Mouse (Mus musculus) G1E (cell line): ENCODE results near the gene Pnpla1. TPM values are rescaled to one million over a fixed set of nuclear protein-coding genes. Genes with fewer than 3 reads are reported as not detected.

Experiments
- ATAC-seq: 2 replicates; pipeline ENCODE4 v1.8.0; 2016; ENCODE audit warnings: mild to moderate bottlenecking; ENCODE audit not compliant: insufficient number of reproducible peaks, poor library complexity, low FRiP score, severe bottlenecking; ENCODE audit errors: extremely low read depth
- DNase-seq: peaks from one replicate; pipeline ENCODE4 v3.0.0; 2012; ENCODE audit warnings: low spot score
- H3K27me3 ChIP-seq: 2 replicates; pipeline ENCODE4 v1.6.1; 2012; ENCODE audit warnings: mild to moderate bottlenecking, low read length, inconsistent platforms; ENCODE audit not compliant: insufficient read depth
- H3K36me3 ChIP-seq: replicated peaks from 2 replicates; pipeline ENCODE3; 2012; ENCODE audit warnings: mild to moderate bottlenecking, inconsistent platforms
- H3K4me1 ChIP-seq: 2 replicates; pipeline ENCODE4 v1.6.1; 2012; ENCODE audit warnings: low read depth, low read length, inconsistent platforms, mixed read lengths; ENCODE audit not compliant: insufficient read depth
- H3K4me3 ChIP-seq: 2 replicates; pipeline ENCODE4 v1.5.1; 2012; ENCODE audit warnings: low read depth, mild to moderate bottlenecking, inconsistent platforms, low read length, moderate library complexity, mixed read lengths
- H3K9me3 ChIP-seq: replicated peaks from 2 replicates; pipeline ENCODE4 v1.6.1; 2012; ENCODE audit warnings: inconsistent platforms
- CTCF ChIP-seq: IDR thresholded peaks from 2 replicates; pipeline ENCODE4 v1.5.1; 2012; ENCODE audit warnings: low read depth, low read length, inconsistent platforms, mixed read lengths
- GATA1 ChIP-seq: IDR thresholded peaks from 2 replicates; pipeline ENCODE4 v1.6.1; 2012; ENCODE audit warnings: borderline replicate concordance, low read length, inconsistent platforms, mixed read lengths
- GATA2 ChIP-seq: IDR thresholded peaks from 2 replicates; pipeline ENCODE4 v1.6.1; 2012; ENCODE audit warnings: low read depth, low read length, inconsistent platforms, borderline replicate concordance
- POLR2AphosphoS5 ChIP-seq: IDR thresholded peaks from 2 replicates; pipeline ENCODE4 v1.6.1; 2012; ENCODE audit warnings: low read depth, low read length, inconsistent platforms; ENCODE audit not compliant: insufficient replicate concordance
- TAL1 ChIP-seq: conservative IDR thresholded peaks from 2 replicates; pipeline ENCODE4 v1.6.1; 2012; ENCODE audit warnings: low read depth, low read length, inconsistent platforms, mixed read lengths
- polyA plus RNA-seq: library from polyadenylated mRNA; stranded (reverse); fragments of >175 nt; gene quantifications from 2 replicates; pipeline ENCODE4 v1.2.3, GENCODE M21; 2012
- total RNA-seq, 2 experiments: library from RNA; stranded (forward) in 1 of 2; stranded (reverse) in 1 of 2; fragments of 200-1000 nt in 1 of 2; fragments of >200 nt in 1 of 2; fragmentation: Nextera tagmentation in 1 of 2; gene quantifications; 2 replicates each; pipeline ENCODE4 v1.2.3; 2014 to 2017

Pnpla1 gene
- total and polyA plus RNA-seq, 3 experiments, result not detected

DNA sequence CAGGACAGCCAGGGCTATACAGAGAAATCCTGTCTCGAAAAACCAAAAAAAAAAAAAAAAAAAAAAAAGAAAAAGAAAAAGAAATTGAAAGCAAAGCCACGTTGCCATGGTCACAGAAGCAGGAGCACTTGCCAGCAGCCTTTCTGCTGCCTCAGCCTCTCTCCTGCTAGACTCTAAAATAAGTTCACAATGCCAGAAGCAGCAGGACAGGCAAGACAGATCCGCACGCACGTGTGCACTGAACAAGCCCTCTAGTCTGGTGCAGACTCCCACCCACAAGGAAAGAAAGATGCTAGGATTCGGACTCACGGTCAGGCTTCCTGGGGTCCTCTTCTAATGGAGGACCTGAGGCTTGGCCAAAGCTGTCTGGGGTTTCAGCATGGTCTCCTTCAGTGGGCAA lies 49.7 kb downstream of the Pnpla1 start:
- TF ChIP-seq CTCF (no peak), GATA1 (no peak), GATA2 (no peak), TAL1 (no peak), POLR2AphosphoS5 (no peak)
- ATAC-seq (no peak), DNase-seq (no peak)
- Histone ChIP-seq H3K27me3 (peaks cover 51% of the 10 kb centered on the region), H3K4me3 (no peak overlapping the region), H3K4me1 (peaks cover 10% of the 10 kb centered on the region; the same call in 1 of the 2 replicates), H3K9me3 (no peaks in the 10 kb centered on the region), H3K36me3 (no peaks in the 10 kb centered on the region)

DNA sequence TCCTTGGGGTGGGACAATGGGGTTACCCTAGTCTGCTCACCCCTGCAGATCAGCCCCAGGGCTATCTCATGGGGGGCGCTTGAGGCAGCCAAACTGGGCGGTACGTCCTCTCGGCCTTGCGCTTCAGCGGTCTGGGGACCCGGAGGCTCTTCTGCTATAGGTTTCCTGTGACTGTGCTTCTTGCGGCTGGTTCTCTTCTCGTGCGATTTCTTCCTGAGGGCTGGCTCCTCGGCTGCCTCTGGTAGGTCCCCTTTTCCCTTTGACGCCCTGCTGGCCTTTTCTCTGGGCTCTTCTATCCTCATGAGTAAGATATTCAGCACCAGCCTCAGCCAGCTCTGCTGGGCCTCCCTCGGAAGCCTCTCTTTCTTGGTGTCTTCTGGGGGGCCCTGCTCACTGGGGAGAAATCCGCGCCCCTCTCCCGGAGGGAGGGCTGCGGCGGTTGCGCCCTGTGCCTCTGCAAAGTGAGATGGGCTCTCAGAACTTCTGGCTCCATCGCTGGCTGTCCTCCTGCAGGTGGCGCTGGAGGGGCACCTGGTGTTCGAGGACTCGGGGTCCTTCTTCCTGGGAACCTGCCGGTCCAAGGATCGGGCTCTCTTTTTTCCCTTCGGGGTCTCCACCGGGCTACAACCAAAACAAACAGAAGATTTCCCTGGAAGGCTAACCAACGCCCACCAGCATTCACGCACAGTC lies 51.2 kb downstream of the Pnpla1 start:
- peaks cover 9% of the 10 kb centered on the region; the same call in 1 of the 2 replicates for H3K4me1 ChIP-seq
- H3K36me3 ChIP-seq, result no peaks in the 10 kb centered on the region
- H3K9me3 ChIP-seq, result no peaks in the 10 kb centered on the region
- DNase-seq (no peak), ATAC-seq (no peak)
- no peak overlapping the region for H3K4me3 ChIP-seq
- no peak for TF ChIP-seq GATA1
- TF ChIP-seq CTCF, result 0 out of 2 replicates have a peak, but pooled peaks have one; percentile 7
- no peak for TF ChIP-seq GATA2
- no peak for TF ChIP-seq TAL1
- H3K27me3 ChIP-seq, result peaks cover 49% of the 10 kb centered on the region

DNA sequence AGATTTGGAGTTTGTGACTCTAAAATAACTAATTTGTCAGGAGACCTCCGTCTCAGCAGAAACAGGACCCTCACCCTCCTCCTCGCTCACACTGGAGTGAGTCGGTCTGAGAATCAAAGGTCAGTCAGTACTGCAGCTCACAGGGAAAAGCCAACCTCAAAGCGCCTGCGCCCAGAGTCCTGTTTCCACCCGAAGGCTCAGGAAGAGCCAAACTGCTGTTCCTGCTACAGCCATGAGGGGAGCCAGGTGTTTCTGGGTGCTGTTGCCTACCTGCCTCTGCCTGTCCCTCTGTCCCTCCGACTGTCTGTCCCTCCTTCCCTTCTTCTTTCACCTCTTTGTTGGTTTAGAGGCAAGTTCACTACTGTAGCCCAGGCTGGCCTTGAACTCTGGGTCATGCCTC lies 51.9 kb downstream of the Pnpla1 start:
- H3K4me3 ChIP-seq, result no peak overlapping the region
- H3K27me3 ChIP-seq, result peaks cover 53% of the 10 kb centered on the region
- no peaks in the 10 kb centered on the region for H3K9me3 ChIP-seq
- peaks cover 2% of the 10 kb centered on the region; the same call in 1 of the 2 replicates for H3K4me1 ChIP-seq
- no peak for TF ChIP-seq GATA1
- no peak for TF ChIP-seq CTCF
- no peak for TF ChIP-seq TAL1
- no peak for TF ChIP-seq GATA2
- TF ChIP-seq POLR2AphosphoS5, result no peak
- no peak for ATAC-seq
- no peak for DNase-seq
- H3K36me3 ChIP-seq, result no peaks in the 10 kb centered on the region

DNA sequence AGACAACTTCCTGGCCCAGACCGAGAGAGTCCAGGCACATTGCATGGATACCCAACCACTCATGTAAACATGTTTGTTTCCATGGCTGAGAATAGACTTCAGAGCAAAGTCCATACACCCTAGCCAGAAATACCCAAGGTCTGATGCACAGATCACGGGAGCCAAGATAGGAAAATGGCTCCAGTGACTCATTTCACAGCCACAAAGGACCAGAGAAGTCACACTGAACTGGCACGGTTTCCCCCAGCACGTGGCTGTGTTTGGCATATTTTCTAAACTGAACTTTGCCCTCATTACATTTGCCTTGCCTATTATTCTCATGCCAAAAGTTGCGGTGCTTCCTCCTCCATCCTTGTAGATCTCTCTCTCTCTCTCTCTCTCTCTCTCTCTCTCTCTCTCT lies 55.0 kb downstream of the Pnpla1 start:
- TF ChIP-seq CTCF, result no peak
- TF ChIP-seq TAL1, result no peak
- no peak for TF ChIP-seq GATA1
- TF ChIP-seq GATA2, result no peak
- no peak for TF ChIP-seq POLR2AphosphoS5

DNA sequence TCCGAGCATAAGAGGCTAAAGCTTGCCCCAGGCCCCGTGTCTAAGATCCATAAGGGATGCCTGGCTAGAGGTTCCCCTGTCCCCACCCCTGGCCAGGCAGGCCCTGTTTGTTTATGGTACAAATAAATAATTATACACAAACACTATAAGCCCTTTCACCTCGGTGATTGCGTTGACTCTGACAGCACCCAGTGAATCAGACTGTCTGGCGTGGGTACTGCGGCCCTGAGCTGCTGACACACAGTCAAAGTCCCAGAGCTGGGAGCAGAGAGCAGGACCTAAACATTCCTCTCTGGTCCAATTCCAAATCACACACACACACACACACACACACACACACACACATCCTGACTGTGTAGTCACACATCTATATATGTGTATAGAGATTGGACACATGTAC lies 55.7 kb downstream of the Pnpla1 start:
- DNase-seq, result no peak
- TF ChIP-seq GATA2, result no peak
- TF ChIP-seq GATA1, result no peak
- no peak for TF ChIP-seq TAL1
- TF ChIP-seq CTCF, result no peak
- no peak for TF ChIP-seq POLR2AphosphoS5
- H3K4me3 ChIP-seq, result no peak overlapping the region
- H3K4me1 ChIP-seq, result peaks cover 2% of the 10 kb centered on the region; the same call in 1 of the 2 replicates
- no peaks in the 10 kb centered on the region for H3K36me3 ChIP-seq
- no peak for ATAC-seq
- H3K9me3 ChIP-seq, result no peaks in the 10 kb centered on the region
- H3K27me3 ChIP-seq, result peaks cover 44% of the 10 kb centered on the region

More for the DNA sequence above, 55.0 kb downstream of the Pnpla1 start:
- Histone ChIP-seq H3K27me3 (peaks cover 47% of the 10 kb centered on the region), H3K4me3 (no peak overlapping the region), H3K36me3 (no peaks in the 10 kb centered on the region), H3K9me3 (no peaks in the 10 kb centered on the region), H3K4me1 (peaks cover 2% of the 10 kb centered on the region; the same call in 1 of the 2 replicates)
- ATAC-seq (no peak), DNase-seq (no peak)

DNA sequence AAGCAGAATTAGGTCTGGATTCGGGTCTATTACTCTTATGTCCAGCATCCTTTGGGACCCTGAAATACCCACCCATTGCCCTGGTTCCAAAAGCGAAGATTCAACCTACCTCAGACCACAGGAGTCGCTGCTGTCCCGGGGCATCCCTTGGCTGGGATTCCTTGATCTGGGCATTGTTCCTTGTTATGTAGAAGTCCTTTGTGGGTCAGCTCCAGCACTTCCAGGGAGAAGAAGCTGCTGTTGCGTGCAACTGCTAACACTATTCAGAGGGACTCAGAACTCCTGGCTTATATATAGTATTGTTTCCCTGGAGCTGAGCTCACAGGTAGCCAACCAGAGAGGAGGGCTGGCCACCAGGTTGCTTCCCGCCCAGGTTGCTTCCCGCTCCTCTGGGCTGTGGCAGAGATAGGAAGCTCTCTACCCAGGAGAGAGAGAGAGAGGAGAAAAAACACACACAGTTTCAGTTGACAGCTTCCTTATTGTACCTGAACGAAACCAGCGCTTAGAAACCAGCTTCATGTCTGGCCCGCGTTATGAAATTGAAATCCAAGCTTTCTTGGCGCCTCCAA lies 56.9 kb downstream of the Pnpla1 start, which contains the start of gene 4930539E08Rik:
4930539E08Rik (minus strand) TSS at position 265 of the 569 bp plus-strand sequence.
- TF ChIP-seq TAL1 (no peak), GATA1 (no peak), POLR2AphosphoS5 (no peak), GATA2 (no peak), CTCF (no peak)
- H3K4me1 ChIP-seq, result peaks cover 2% of the 10 kb centered on the region; the same call in 1 of the 2 replicates
- H3K36me3 ChIP-seq, result no peaks in the 10 kb centered on the region
- peaks cover 32% of the 10 kb centered on the region for H3K27me3 ChIP-seq
- ATAC-seq (no peak), DNase-seq (no peak)
- H3K4me3 ChIP-seq, result no peak within 1 kb of the TSS
- H3K9me3 ChIP-seq, result no peaks in the 10 kb centered on the region
